Mouse (Mus musculus) bone marrow macrophage, adult 2 months (primary cell): ENCODE measurements at regions not wholly inside any gene's neighbourhood (a gene's known extent, or its start where the extent isn't known, plus 50 kb on each side); places are given as distances from the start of the nearest gene placed in this dataset.

Experiments used
- CTCF ChIP-seq: IDR thresholded peaks from 2 replicates; pipeline ENCODE4 v1.5.1; 2012; ENCODE audit warnings: low read depth, mild to moderate bottlenecking, low read length, moderate library complexity
- POLR2A ChIP-seq: IDR thresholded peaks from 2 replicates; pipeline ENCODE4 v1.6.1; 2012; ENCODE audit warnings: mild to moderate bottlenecking, low read depth, low read length, borderline replicate concordance

DNA sequence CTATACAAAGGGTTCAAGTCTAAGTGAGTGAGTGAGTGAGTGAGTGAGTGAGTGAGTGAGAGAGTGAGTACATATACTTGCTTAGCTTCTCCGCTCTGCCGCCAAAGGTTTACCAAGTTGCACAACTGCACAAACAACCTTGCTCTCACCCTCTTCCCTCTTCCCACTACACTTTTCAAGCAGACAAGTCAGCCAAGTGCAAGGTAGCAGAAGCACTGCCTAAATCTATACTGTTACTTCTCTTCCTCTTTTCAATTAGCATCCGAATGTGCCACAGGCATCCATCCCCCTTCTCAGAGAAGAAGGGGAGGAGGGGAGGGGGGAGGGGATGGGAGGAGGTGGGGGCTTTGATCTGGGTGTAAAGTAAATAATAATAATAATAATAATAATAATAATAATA lies 80.4 kb upstream of the Paip1 start:
- no peak for TF ChIP-seq CTCF
- TF ChIP-seq POLR2A: no peak
